ENCODE assay signal across 26 mouse cellular contexts in genomic region chrX:102304914-102305313, GRCm38 (mm10). TPM values are rescaled to one million over a fixed set of nuclear protein-coding genes. Genes with fewer than 3 reads are reported as not detected.
DNase-seq lines count a peak whose midpoint lies in the region; ATAC-seq and TF ChIP-seq lines count a peak whose summit lies in the region.
"Had no signal": no experiment of that assay in that cellular context is flagged by ENCODE, and none has a peak within 500 bp of the region (broad histone marks: within the 10 kb centered on the region; RNA-seq: fewer than 3 reads in every experiment).

No protein-coding gene starts in this region.

- H3K36me3 ChIP-seq in heart, embryonic 12.5 days = no peaks in the 10 kb centered on the region
- H3K36me3 ChIP-seq in forebrain, postnatal 0 days (ENCODE audit: insufficient read depth) = no peaks in the 10 kb centered on the region
- H3K36me3 ChIP-seq: liver, embryonic 13.5 days; lung, embryonic 15.5 days; midbrain, embryonic 13.5 days had no signal

- ATAC-seq in heart, embryonic 12.5 days (ENCODE audit: insufficient number of reproducible peaks, low FRiP score) = no peak
- no peak for ATAC-seq in forebrain, postnatal 0 days
- ATAC-seq: CD4-positive, CD25-positive, alpha-beta regulatory T cell, adult 4 months; forebrain, embryonic 13.5 days; hindbrain, embryonic 16.5 days; midbrain, embryonic 13.5 days had no signal

- 40% methylated on average over 4 of the region's 4 CpGs for WGBS in heart, embryonic 12.5 days
- 79% methylated on average over 4 of the region's 4 CpGs for WGBS in forebrain, postnatal 0 days

- peaks cover 33% of the 10 kb centered on the region for H3K4me1 ChIP-seq in heart, embryonic 12.5 days (replicated peaks)
- H3K4me1 ChIP-seq in forebrain, postnatal 0 days (ENCODE audit: insufficient read depth) = no peaks in the 10 kb centered on the region
- H3K4me1 ChIP-seq: forebrain, embryonic 13.5 days; lung, embryonic 15.5 days; midbrain, embryonic 13.5 days had no signal

- no peak overlapping the region for H3K9ac ChIP-seq in heart, embryonic 12.5 days
- no peak overlapping the region for H3K9ac ChIP-seq in forebrain, postnatal 0 days
- H3K9ac ChIP-seq: forebrain, embryonic 13.5 days; liver, embryonic 13.5 days; lung, embryonic 15.5 days; midbrain, embryonic 13.5 days had no signal

- no peak for TF ChIP-seq CTCF in forebrain, postnatal 0 days (IDR thresholded peaks at IDR 0.05; ENCODE audit: low read depth)
- no peak for TF ChIP-seq CTCF in layer of hippocampus, adult 2 months (conservative IDR thresholded peaks at IDR 0.05)

- no peaks in the 10 kb centered on the region for H3K9me3 ChIP-seq in heart, embryonic 12.5 days (replicated peaks)
- no peaks in the 10 kb centered on the region for H3K9me3 ChIP-seq in forebrain, postnatal 0 days (ENCODE audit: low read length)
- H3K9me3 ChIP-seq: forebrain, embryonic 13.5 days; liver, embryonic 13.5 days; lung, embryonic 15.5 days; megakaryocyte, embryonic 14.5 days; midbrain, embryonic 13.5 days had no signal

- DNase-seq in heart, postnatal 36 days = no peak
- peak; percentile 3 for DNase-seq in right cerebral cortex, adult 18-20 months
- DNase-seq in right cerebral cortex, postnatal 25 days = no peak
- peak; percentile 90 for DNase-seq in ZHBTc4 (ENCODE audit: low read depth, low spot score)
- DNase-seq in forebrain, postnatal 0 days = no peak
- no peak for DNase-seq in layer of hippocampus, adult 2 months (ENCODE audit: low spot score in 2 of 2)
- DNase-seq: adrenal gland, adult 2 months; cerebellum, adult 8-10 months; gastrocnemius, postnatal 14 days; kidney, adult 18-20 months; kidney, postnatal 4 days; layer of hippocampus, adult 9-11 months; liver, embryonic 13.5 days; lung, postnatal 36 days; right cerebral cortex, postnatal 14 days; spleen, adult 18-20 months had no signal

- H3K27ac ChIP-seq in heart, embryonic 12.5 days (ENCODE audit: poor library complexity, severe bottlenecking) = peak overlapping the region; percentile 33; the same call in 1 of the 2 replicates
- no peak overlapping the region for H3K27ac ChIP-seq in forebrain, postnatal 0 days (ENCODE audit: low read depth, low read length)
- no peak overlapping the region for H3K27ac ChIP-seq in layer of hippocampus, adult 2 months
- H3K27ac ChIP-seq: forebrain, embryonic 13.5 days; liver, embryonic 13.5 days; lung, embryonic 15.5 days; midbrain, embryonic 13.5 days had no signal

- H3K4me2 ChIP-seq in heart, embryonic 12.5 days = no peak overlapping the region
- no peak overlapping the region for H3K4me2 ChIP-seq in forebrain, postnatal 0 days (ENCODE audit: low read depth)
- H3K4me2 ChIP-seq: forebrain, embryonic 13.5 days; liver, embryonic 13.5 days; lung, embryonic 15.5 days; midbrain, embryonic 13.5 days had no signal

- no peak overlapping the region for H3K4me3 ChIP-seq in heart, embryonic 12.5 days
- no peak overlapping the region for H3K4me3 ChIP-seq in forebrain, postnatal 0 days (ENCODE audit: low read depth, low read length)
- H3K4me3 ChIP-seq in layer of hippocampus, adult 2 months = no peak overlapping the region
- H3K4me3 ChIP-seq: forebrain, embryonic 13.5 days; liver, embryonic 13.5 days; lung, embryonic 15.5 days; megakaryocyte, embryonic 14.5 days; midbrain, embryonic 13.5 days had no signal

- H3K27me3 ChIP-seq in heart, embryonic 12.5 days (replicated peaks) = peaks cover 27% of the 10 kb centered on the region
- no peaks in the 10 kb centered on the region for H3K27me3 ChIP-seq in forebrain, postnatal 0 days (ENCODE audit: insufficient read depth, low read length)
- H3K27me3 ChIP-seq: liver, embryonic 13.5 days had no signal

- intact Hi-C loops in heart, postnatal 36 days (cut with DNase I) = no loop called here

RNA-seq across cellular contexts. Expression of gene Cited1, which starts 52.9 kb away (rescaled TPM):
- 931 and 1,034 TPM in 2 replicates for polyA plus RNA-seq in heart, embryonic 12.5 days (2016; fragmentation: Nextera tagmentation; extraction: Ambion mirVana)
- total RNA-seq in heart, postnatal 36 days (2021) = 1 to 10 TPM; 1.3 to 2.3 TPM
- total RNA-seq in forebrain, postnatal 0 days (2014; rRNA removed) = 7.2 and 7.5 TPM in 2 replicates
- 7.1 and 9.5 TPM in 2 replicates for polyA plus RNA-seq in forebrain, postnatal 0 days (2015; fragmentation: Nextera tagmentation; extraction: Ambion mirVana)
- 1 to 10 TPM in 1 of 2 experiments, under 1 TPM in 1; 0.72 to 1.2 TPM for total RNA-seq in layer of hippocampus, adult 2 months (2021)
- total RNA-seq: hematopoietic stem cell, adult 5-6 weeks; monocyte, adult 5-6 weeks; neutrophil, adult 5-6 weeks had no signal
- polyA plus RNA-seq: CD4-positive, CD25-positive, alpha-beta regulatory T cell, adult 4 months had no signal

Comparison
In these comparisons a context has a peak if more than half of its experiments do, and no peak if none do; other contexts are left out.
1. DNase-seq: peak in right cerebral cortex, adult 18-20 months (single experiment) and ZHBTc4 (single experiment); none in heart, postnatal 36 days (0 of 2), right cerebral cortex, postnatal 25 days (single experiment), forebrain, postnatal 0 days (single experiment) and layer of hippocampus, adult 2 months (0 of 2).